Mouse (Mus musculus) liver, embryonic 14.5 days (tissue): ENCODE measurements around the gene Dennd2c. TPM values are rescaled to one million over a fixed set of nuclear protein-coding genes. Genes with fewer than 3 reads are reported as not detected.

Experiments used
- ATAC-seq: fragments of 200-750 bp; cut with Nextera tagmentation; 2 replicates; pipeline ENCODE4 v1.8.0; 2017; ENCODE audit warnings: moderate number of reproducible peaks, mild to moderate bottlenecking, moderate library complexity; ENCODE audit not compliant: insufficient read depth
- DNase-seq, 3 experiments: peaks; one replicate each; pipeline ENCODE4 v3.0.0-alpha.2; 2012 to 2013; ENCODE audit warnings: low read depth in 3 of 3, low spot score in 3 of 3
- H3K27ac ChIP-seq: fragments of 300-500 bp; sonication (generic); 2 replicates; pipeline ENCODE4 v1.5.1; 2014; ENCODE audit warnings: moderate library complexity, mild to moderate bottlenecking, control low read depth, inconsistent platforms
- H3K27me3 ChIP-seq: fragments of 300-500 bp; sonication (generic); 2 replicates; pipeline ENCODE4 v1.6.1; 2014; ENCODE audit warnings: mild to moderate bottlenecking, low read length, moderate library complexity; ENCODE audit not compliant: control insufficient read depth, insufficient read depth
- H3K36me3 ChIP-seq: fragments of 300-500 bp; sonication (generic); replicated peaks from 2 replicates; pipeline ENCODE4 v1.6.1; 2014; ENCODE audit warnings: low read depth; ENCODE audit not compliant: control insufficient read depth, insufficient read depth
- H3K4me1 ChIP-seq, 2 experiments: fragments of 200-500 bp in 1 of 2; fragments of 300-500 bp in 1 of 2; sonication (generic) in 1 of 2; replicated peaks; 2 replicates each; pipeline ENCODE4 v1.6.1; 2012 to 2014; ENCODE audit warnings: antibody characterized with exemption in 1 of 2, inconsistent platforms in 1 of 2, low read length in 1 of 2; ENCODE audit not compliant: control insufficient read depth in 2 of 2, insufficient read depth in 2 of 2
- H3K4me2 ChIP-seq: fragments of 300-500 bp; sonication (generic); 2 replicates; pipeline ENCODE4 v1.6.1; 2014; ENCODE audit warnings: low read depth, mild to moderate bottlenecking, control low read depth, moderate library complexity
- H3K4me3 ChIP-seq, 2 experiments: fragments of 200-500 bp in 1 of 2; fragments of 300-500 bp in 1 of 2; sonication (generic) in 1 of 2; 2 replicates each; pipeline ENCODE4 v1.5.1; 2012 to 2014; ENCODE audit warnings: low read depth in 2 of 2, low read length in 2 of 2, mild to moderate bottlenecking in 2 of 2, control low read depth in 1 of 2, inconsistent platforms in 1 of 2, moderate library complexity in 1 of 2; ENCODE audit not compliant: insufficient read depth in 1 of 2
- H3K9ac ChIP-seq: fragments of 300-500 bp; sonication (generic); replicated peaks from 2 replicates; pipeline ENCODE4 v1.6.1; 2014; ENCODE audit warnings: mild to moderate bottlenecking, control low read depth, moderate library complexity
- H3K9me3 ChIP-seq: fragments of 300-500 bp; sonication (generic); 2 replicates; pipeline ENCODE4 v1.6.1; 2016; ENCODE audit warnings: low read length, mixed read lengths; ENCODE audit not compliant: control insufficient read depth
- CTCF ChIP-seq: IDR thresholded peaks from 2 replicates; pipeline ENCODE4 v1.5.1; 2016; ENCODE audit warnings: antibody characterized with exemption, low read depth, control low read depth
- EP300 ChIP-seq: IDR thresholded peaks from 2 replicates; pipeline ENCODE4 v1.6.1; 2016; ENCODE audit warnings: antibody characterized with exemption, low read depth
- WGBS: fragments of 180-500 bp; shearing (Covaris S2); extraction: QIAGEN DNeasy Blood & Tissue Kit; methylation state at CpG from one replicate; pipeline ENCODE4 v1.1.7; 2014; ENCODE audit not compliant: insufficient replicate concordance; 5-methylcytosine and 5-hydroxymethylcytosine counted together
- polyA plus RNA-seq, 2 experiments: library from polyadenylated mRNA; depleted of rRNA in 1 of 2; stranded (reverse) in 1 of 2; unstranded in 1 of 2; fragments of >200 nt; fragmentation: Nextera tagmentation in 1 of 2; extraction: Ambion mirVana in 1 of 2; gene quantifications; 2 replicates each; pipeline versions ENCODE4 v1.2.1 to v1.2.3; 2012 to 2014

The Dennd2c gene
- polyA plus RNA-seq, 2 experiments, result 6.6 to 7.4 TPM

GRCm38 (mm10) chr3:103153761-103154160 is 51.4 kb downstream of the Dennd2c start:
- H3K4me1 ChIP-seq, result peaks cover under 1% of the 10 kb centered on the region in 2 experiments; a peak in 2 of 4 replicates
- H3K9me3 ChIP-seq, result no peaks in the 10 kb centered on the region
- no peak overlapping the region for H3K27ac ChIP-seq
- no peak overlapping the region for H3K4me2 ChIP-seq
- no peaks in the 10 kb centered on the region for H3K27me3 ChIP-seq
- H3K9ac ChIP-seq, result no peak overlapping the region
- TF ChIP-seq CTCF (peak; percentile 87), EP300 (no peak)
- peaks cover 79% of the 10 kb centered on the region for H3K36me3 ChIP-seq
- ATAC-seq (peak; percentile 32; the same call in 1 of the 2 replicates), DNase-seq (no peak)
- no peak overlapping the region for H3K4me3 ChIP-seq

- H3K4me1 ChIP-seq, result peaks cover 10 to 12% of the 10 kb centered on the region in 2 experiments
- peak overlapping the region; percentile 32; the same call in 1 of the 2 replicates for H3K4me2 ChIP-seq
- peaks cover 60% of the 10 kb centered on the region for H3K36me3 ChIP-seq
- H3K4me3 ChIP-seq, result no peak overlapping the region
- DNase-seq (peak in 2 of 3 experiments; percentile 47 to 48), ATAC-seq (peak; percentile 89)
- TF ChIP-seq EP300 (no peak), CTCF (no peak)
- WGBS, result 9% methylated on average over 3 of the region's 3 CpGs
- no peaks in the 10 kb centered on the region for H3K27me3 ChIP-seq
- H3K27ac ChIP-seq, result peak overlapping the region; percentile 67
- H3K9ac ChIP-seq, result peak overlapping the region; percentile 27
- no peaks in the 10 kb centered on the region for H3K9me3 ChIP-seq
Observed at GRCm38 (mm10) chr3:103159232-103159900, 57.0 kb downstream of the Dennd2c start.

GRCm38 (mm10) chr3:103169771-103170170 is 67.4 kb downstream of the Dennd2c start:
- H3K4me1 ChIP-seq, result peaks cover 5 to 13% of the 10 kb centered on the region in 2 experiments
- H3K27ac ChIP-seq, result no peak overlapping the region
- no peak for TF ChIP-seq EP300
- peak; percentile 81 for TF ChIP-seq CTCF
- WGBS, result 8% methylated on average over 4 of the region's 4 CpGs
- H3K27me3 ChIP-seq, result no peaks in the 10 kb centered on the region
- peaks cover 53% of the 10 kb centered on the region for H3K36me3 ChIP-seq
- H3K4me3 ChIP-seq, result no peak overlapping the region
- H3K4me2 ChIP-seq, result no peak overlapping the region
- no peak overlapping the region for H3K9ac ChIP-seq
- ATAC-seq (no peak), DNase-seq (peak; percentile 72 to 78 (median 75))
- no peaks in the 10 kb centered on the region for H3K9me3 ChIP-seq

GRCm38 (mm10) chr3:103171505-103172267 is 69.3 kb downstream of the Dennd2c start, which contains the start of gene Bcas2:
TSS of gene Bcas2 (plus strand) at chr3:103171655.
- no peaks in the 10 kb centered on the region for H3K9me3 ChIP-seq
- peak within 1 kb of the TSS; percentile 95 for H3K9ac ChIP-seq
- H3K4me2 ChIP-seq, result peak within 1 kb of the TSS; percentile 96
- DNase-seq (peak; percentile 94 to 97 (median 95)), ATAC-seq (peak; percentile 92)
- H3K4me1 ChIP-seq, result peaks cover 21 to 23% of the 10 kb centered on the region in 2 experiments
- under 1% methylated on average over 56 of the region's 56 CpGs for WGBS
- H3K36me3 ChIP-seq, result peaks cover 53% of the 10 kb centered on the region
- peak within 1 kb of the TSS; percentile 91 to 93 for H3K4me3 ChIP-seq
- peak within 1 kb of the TSS; percentile 70 for H3K27ac ChIP-seq
- no peaks in the 10 kb centered on the region for H3K27me3 ChIP-seq
- no peak; the same call in 1 of the 2 replicates for TF ChIP-seq EP300
- peak; percentile 62 for TF ChIP-seq CTCF

GRCm38 (mm10) chr3:103172615-103173014 is 70.2 kb downstream of the Dennd2c start:
- H3K27ac ChIP-seq, result peak overlapping the region; percentile 46

More at GRCm38 (mm10) chr3:103172615-103173014, 70.2 kb downstream of the Dennd2c start:
- WGBS, result 12% methylated on average over 5 of the region's 5 CpGs
- ATAC-seq, result no peak
- H3K9me3 ChIP-seq, result no peaks in the 10 kb centered on the region
- no peaks in the 10 kb centered on the region for H3K27me3 ChIP-seq
- H3K4me2 ChIP-seq, result peak overlapping the region; percentile 96
- peaks cover 52% of the 10 kb centered on the region for H3K36me3 ChIP-seq
- peak overlapping the region; percentile 95 for H3K9ac ChIP-seq
- H3K4me3 ChIP-seq, result peak overlapping the region; percentile 91 to 93
- DNase-seq, result no peak
- peaks cover 28 to 30% of the 10 kb centered on the region in 2 experiments for H3K4me1 ChIP-seq
- TF ChIP-seq EP300 (no peak), CTCF (no peak)
